Mouse (Mus musculus) lung, adult 2 months (tissue): ENCODE measurements around the gene Snapc3. TPM values are rescaled to one million over a fixed set of nuclear protein-coding genes. Genes with fewer than 3 reads are reported as not detected.
"Not testable (repeated sequence)": the region's sequence is repeated elsewhere in the genome, so short reads cannot be mapped to it uniquely, and the experiment has no call there.

ENCODE experiments used
- DNase-seq: peaks from one replicate; pipeline ENCODE4 v3.0.0; 2022
- H3K4me1 ChIP-seq: fragments of 200-500 bp; 2 replicates; pipeline ENCODE4 v1.6.1; 2011; ENCODE audit warnings: low read length; ENCODE audit not compliant: control insufficient read depth, insufficient read depth
- H3K4me3 ChIP-seq: fragments of 200-500 bp; replicated peaks from 2 replicates; pipeline ENCODE3; 2011; ENCODE audit warnings: low read depth, mild to moderate bottlenecking, control low read depth, low read length; ENCODE audit errors: extremely low read depth
- CTCF ChIP-seq: fragments of 200-500 bp; IDR thresholded peaks from 2 replicates; pipeline ENCODE4 v1.5.1; 2011; ENCODE audit warnings: mild to moderate bottlenecking, low read length, control low read depth; ENCODE audit not compliant: insufficient read depth
- POLR2A ChIP-seq: fragments of 200-500 bp; IDR thresholded peaks from 2 replicates; pipeline ENCODE4 v1.6.1; 2011; ENCODE audit warnings: low read depth, mild to moderate bottlenecking, control low read depth, low read length, borderline replicate concordance; ENCODE audit errors: extremely low read depth
- WGBS: fragments of 180-500 bp; shearing (Covaris S2); methylation state at CpG from one replicate; pipeline ENCODE4 v1.1.7; 2018; 5-methylcytosine and 5-hydroxymethylcytosine counted together
- polyA plus RNA-seq: library from polyadenylated mRNA; depleted of rRNA; stranded (reverse); fragments of >200 nt; gene quantifications from 2 replicates; pipeline ENCODE4 v1.2.3, GENCODE M21; 2012

The Snapc3 gene
- polyA plus RNA-seq, 1 experiment, result 15.0 TPM

DNA sequence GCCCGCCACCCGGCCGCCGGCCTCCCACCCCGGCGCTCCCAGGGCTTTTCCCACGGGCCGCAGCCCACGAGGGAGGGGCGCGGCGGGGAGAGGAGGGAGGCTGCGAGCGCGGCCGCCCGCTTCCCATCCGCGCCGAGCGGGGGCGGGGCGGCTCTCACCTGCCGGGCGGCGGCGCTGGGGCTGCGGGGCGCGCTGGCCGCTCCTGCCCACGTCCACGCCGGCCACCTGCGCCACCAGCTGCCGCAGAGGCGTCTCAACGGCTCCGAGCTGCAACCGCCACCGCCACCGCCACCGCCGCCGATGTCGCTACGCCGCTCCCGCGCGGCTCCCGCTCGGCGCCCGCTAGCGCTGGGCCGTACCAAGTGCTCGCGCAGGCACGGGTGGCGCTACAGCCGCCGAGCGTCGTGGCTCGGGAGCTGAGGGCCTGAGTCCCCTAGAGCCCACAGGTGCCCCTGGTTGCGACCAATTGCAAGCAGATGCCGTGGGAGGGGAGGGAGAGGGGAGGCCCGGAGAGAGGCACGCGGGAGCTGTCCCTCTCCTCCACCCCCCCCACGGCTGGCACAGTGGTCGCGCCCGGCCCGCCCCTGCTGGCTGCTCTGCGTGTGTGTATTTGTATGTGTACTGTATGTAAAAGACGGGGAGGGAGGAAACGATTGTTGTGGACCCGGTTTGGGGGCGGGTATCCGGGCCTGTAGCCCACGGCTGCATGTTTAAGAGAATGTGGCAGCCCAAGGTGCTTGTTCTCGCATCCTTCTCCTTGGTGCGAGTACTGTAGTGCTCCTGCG lies 68.8 kb downstream of the Snapc3 start, which contains the start of gene Psip1:
Psip1 (minus strand) TSS at position 343 of the 785 bp plus-strand sequence.
- H3K4me1 ChIP-seq, result no peaks in the 10 kb centered on the region; the same call in 1 of the 2 replicates
- under 1% methylated on average over 70 of the region's 86 CpGs for WGBS
- peak; percentile 87 for DNase-seq
- TF ChIP-seq POLR2A, result peak; percentile 36; the same call in 1 of the 2 replicates
- TF ChIP-seq CTCF, result no peak
- peak within 1 kb of the TSS; percentile 75 for H3K4me3 ChIP-seq

GRCm38 (mm10) chr4:83489121-83489520 lies 71.6 kb downstream of the Snapc3 start:
- no peak for DNase-seq
- no peak overlapping the region for H3K4me3 ChIP-seq
- TF ChIP-seq POLR2A (no peak), CTCF (no peak)
- 49% methylated on average over 5 of the region's 5 CpGs for WGBS
- no peaks in the 10 kb centered on the region; the same call in 1 of the 2 replicates for H3K4me1 ChIP-seq

DNA sequence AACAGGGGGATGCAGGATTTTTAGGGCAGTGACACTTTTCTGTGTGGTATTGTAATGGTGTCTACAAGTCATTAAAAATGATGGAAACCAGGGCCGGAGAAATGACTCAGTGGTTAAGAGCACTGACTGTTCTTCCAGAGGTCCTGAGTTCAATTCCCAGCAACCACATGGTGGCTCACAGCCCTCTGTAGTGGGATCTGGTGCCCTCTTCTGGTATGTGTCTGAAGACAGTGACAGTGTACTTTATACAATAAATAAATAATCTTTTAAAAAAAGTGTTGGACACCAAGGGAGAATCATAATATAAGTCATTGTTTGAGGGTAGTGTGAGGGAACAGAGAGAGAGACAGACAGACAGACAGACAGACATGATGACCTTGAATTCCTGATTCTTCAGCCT lies 75.6 kb downstream of the Snapc3 start:
- DNase-seq, result no peak
- TF ChIP-seq POLR2A (no peak), CTCF (no peak)
- WGBS, result 100% methylated on average over 1 of the region's 1 CpGs
- no peak overlapping the region for H3K4me3 ChIP-seq
- no peaks in the 10 kb centered on the region for H3K4me1 ChIP-seq

GRCm38 (mm10) chr4:83497013-83497412 lies 79.5 kb downstream of the Snapc3 start:
- H3K4me3 ChIP-seq, DNase-seq, H3K4me1 ChIP-seq: not testable (repeated sequence)
- WGBS, result 79% methylated on average over 5 of the region's 5 CpGs

DNA sequence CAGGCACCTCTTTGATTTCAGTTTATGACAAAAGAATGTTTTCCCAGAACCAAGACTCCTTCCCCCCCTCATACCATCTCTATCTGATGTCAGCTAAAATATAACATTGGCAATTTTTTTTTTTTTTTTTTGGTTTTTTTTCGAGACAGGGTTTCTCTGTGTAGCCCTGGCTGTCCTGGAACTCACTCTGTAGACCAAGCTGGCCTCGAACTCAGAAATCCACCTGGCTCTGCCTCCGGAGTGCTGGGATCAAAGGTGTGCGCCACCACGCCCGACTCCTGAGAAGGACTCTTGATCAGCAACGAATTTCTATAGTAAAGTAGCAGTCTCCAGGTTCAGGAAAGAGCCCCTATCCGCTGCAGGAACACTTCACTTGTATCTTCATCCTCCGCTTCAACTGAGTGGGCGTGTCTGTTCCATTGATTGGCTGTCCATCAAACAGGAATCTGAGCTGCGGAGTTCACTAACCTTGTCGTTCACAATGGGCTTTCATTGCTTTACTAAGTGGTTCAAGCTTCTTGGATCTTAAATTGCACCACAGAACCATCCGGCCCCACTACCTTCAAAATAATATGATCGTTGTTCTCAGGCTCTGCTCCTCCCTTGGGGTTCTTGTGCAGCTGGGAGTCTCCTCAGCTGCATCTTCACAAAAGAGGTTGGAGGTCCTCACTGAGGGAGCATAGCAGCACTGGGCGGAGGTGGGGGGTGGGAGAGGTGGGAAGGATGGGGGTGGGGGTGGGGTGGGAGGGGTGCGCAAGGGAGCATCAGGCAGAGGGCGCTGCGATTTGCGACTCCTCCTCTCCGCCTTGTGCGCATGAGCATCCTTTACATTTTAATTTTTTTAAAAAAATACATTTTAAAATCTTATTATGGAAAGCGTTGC lies 82.9 kb downstream of the Snapc3 start:
- TF ChIP-seq CTCF, result no peak
- no peak for DNase-seq
- WGBS, result 19% methylated on average over 22 of the region's 22 CpGs
- Histone ChIP-seq H3K4me3 (no peak overlapping the region), H3K4me1 (no peaks in the 10 kb centered on the region)

DNA sequence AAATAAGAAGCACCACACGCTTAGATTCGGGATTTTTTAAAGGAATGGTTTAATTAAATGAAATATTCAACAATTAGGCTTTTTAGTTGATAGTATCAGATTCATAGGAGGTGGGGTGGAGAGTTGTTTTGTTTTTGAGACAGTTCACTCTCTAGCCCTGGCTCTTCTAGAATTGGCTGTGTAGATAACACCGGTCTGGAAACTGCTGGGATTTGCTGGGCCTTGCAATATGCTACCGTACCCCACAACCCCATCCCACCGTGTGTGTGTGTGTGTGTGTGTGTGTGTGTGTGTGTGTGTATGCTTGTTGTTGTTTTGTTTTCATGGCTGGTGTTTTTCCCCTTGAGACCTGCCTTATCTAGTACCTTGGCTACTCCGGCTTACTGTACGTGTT lies 83.5 kb downstream of the Snapc3 start:
- WGBS, result 47% methylated on average over 7 of the region's 7 CpGs
- H3K4me3 ChIP-seq, result no peak overlapping the region
- H3K4me1 ChIP-seq, result no peaks in the 10 kb centered on the region
- TF ChIP-seq CTCF (no peak), POLR2A (no peak)
- no peak for DNase-seq

GRCm38 (mm10) chr4:83509600-83509999 lies 92.1 kb downstream of the Snapc3 start:
- Histone ChIP-seq H3K4me1 (no peaks in the 10 kb centered on the region), H3K4me3 (no peak overlapping the region)
- TF ChIP-seq CTCF (no peak), POLR2A (no peak)
- DNase-seq, result no peak
- 52% methylated on average over 2 of the region's 2 CpGs for WGBS

GRCm38 (mm10) chr4:83511083-83511482 lies 93.6 kb downstream of the Snapc3 start:
- TF ChIP-seq POLR2A (no peak), CTCF (no peak)
- DNase-seq, result no peak
- WGBS, result 60% methylated on average over 8 of the region's 8 CpGs
- no peaks in the 10 kb centered on the region for H3K4me1 ChIP-seq
- H3K4me3 ChIP-seq, result no peak overlapping the region

DNA sequence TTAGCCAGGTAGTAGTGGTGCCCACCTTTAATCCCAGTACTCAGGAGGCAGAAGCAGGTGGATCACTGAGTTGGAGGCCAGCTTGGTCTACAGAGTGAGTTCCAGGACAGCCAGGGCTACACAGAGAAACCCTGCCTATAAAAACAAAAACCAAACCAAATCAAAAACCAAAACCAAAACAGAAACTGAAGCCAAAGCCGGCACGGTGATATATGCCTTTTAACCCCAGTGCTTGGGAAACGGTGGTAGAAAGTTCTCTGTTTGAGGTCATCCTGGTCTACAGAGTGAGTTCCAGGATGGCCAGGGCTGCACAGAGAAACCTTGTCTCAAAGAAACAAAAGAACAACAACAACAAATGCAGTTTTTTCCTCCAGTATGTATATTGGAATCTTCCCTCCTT lies 94.7 kb downstream of the Snapc3 start:
- 69% methylated on average over 3 of the region's 3 CpGs for WGBS
- Histone ChIP-seq H3K4me1 (no peaks in the 10 kb centered on the region), H3K4me3 (no peak overlapping the region)
- TF ChIP-seq POLR2A (no peak), CTCF (no peak)
- no peak for DNase-seq
